In the genomic region with DNA sequence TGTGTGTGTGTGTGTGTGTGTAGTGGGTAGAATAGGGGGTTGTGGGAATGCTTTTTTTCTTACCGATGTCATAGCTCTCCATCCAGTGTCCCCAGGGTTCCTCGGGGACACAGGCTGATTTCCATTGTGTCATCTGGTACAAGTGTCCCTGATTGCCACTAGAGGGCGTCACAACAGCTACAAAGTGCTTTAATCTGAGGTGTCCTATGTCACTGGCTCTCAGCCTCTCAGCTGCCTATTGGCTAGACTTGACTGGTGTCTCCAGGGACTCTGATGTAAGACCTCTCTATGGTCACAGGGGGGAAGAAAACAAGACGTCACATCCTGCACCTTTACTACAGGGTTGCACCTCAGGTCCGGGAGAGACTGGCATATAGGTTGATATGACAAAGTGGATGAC, we compare ENCODE assay signal across 10 mouse cellular contexts.
DNase-seq lines count a peak whose midpoint lies in the region; ATAC-seq and TF ChIP-seq lines count a peak whose summit lies in the region.
"Had no signal": no experiment of that assay in that cellular context is flagged by ENCODE, and none has a peak within 500 bp of the region (broad histone marks: within the 10 kb centered on the region; RNA-seq: fewer than 3 reads in every experiment).

No protein-coding gene starts in this region.

- peak; percentile 42; the same call in 1 of the 2 replicates for TF ChIP-seq CTCF in lung, embryonic 14.5 days (IDR thresholded peaks at IDR 0.05; ENCODE audit: low read depth)

- H3K27me3 ChIP-seq in lung, embryonic 14.5 days (ENCODE audit: insufficient read depth, low read length): no peaks in the 10 kb centered on the region
- H3K27me3 ChIP-seq: hindbrain, embryonic 13.5 days; stomach, embryonic 15.5 days had no signal

- no peak overlapping the region for H3K27ac ChIP-seq in lung, embryonic 14.5 days (ENCODE audit: low read depth)
- H3K27ac ChIP-seq: hindbrain, embryonic 13.5 days; stomach, embryonic 15.5 days had no signal

- H3K4me2 ChIP-seq in lung, embryonic 14.5 days: no peak overlapping the region
- H3K4me2 ChIP-seq: hindbrain, embryonic 13.5 days; stomach, embryonic 15.5 days had no signal

- no peak overlapping the region for H3K4me3 ChIP-seq in lung, embryonic 14.5 days (ENCODE audit: low read depth, low read length)
- H3K4me3 ChIP-seq: hindbrain, embryonic 13.5 days; stomach, embryonic 15.5 days had no signal

- DNase-seq in adrenal gland, postnatal 14 days: peak; percentile 58
- DNase-seq in adrenal gland, adult 8-10 months: no peak
- DNase-seq in lung, embryonic 14.5 days: no peak
- DNase-seq in lung, adult 18-20 months: no peak
- peak; percentile 9 for DNase-seq in c-Kit-positive CD71-positive TER-119-positive erythroid progenitor cells, embryonic 14.5 days (ENCODE audit: low spot score)
- DNase-seq in skeletal muscle tissue, adult 2 months (ENCODE audit: low read depth, low spot score): peak; percentile 39
- DNase-seq in heart, adult 11 months: no peak
- DNase-seq in left cerebral cortex, postnatal 25 days (ENCODE audit: low spot score in 2 of 2): no peak

- 59% methylated on average over 5 of the region's 5 CpGs for WGBS in lung, embryonic 14.5 days

- H3K4me1 ChIP-seq in lung, embryonic 14.5 days (ENCODE audit: insufficient read depth): peaks cover 4% of the 10 kb centered on the region; the same call in 1 of the 2 replicates
- H3K4me1 ChIP-seq: stomach, embryonic 15.5 days had no signal

- no peak for ATAC-seq in lung, embryonic 14.5 days (ENCODE audit: insufficient read depth)

- no peaks in the 10 kb centered on the region for H3K9me3 ChIP-seq in lung, embryonic 14.5 days (ENCODE audit: low read depth, low read length)
- H3K9me3 ChIP-seq: hindbrain, embryonic 13.5 days; stomach, embryonic 15.5 days had no signal

- intact Hi-C loops in left cerebral cortex, postnatal 25 days (cut with DNase I): no loop called here

- no peaks in the 10 kb centered on the region for H3K36me3 ChIP-seq in lung, embryonic 14.5 days (ENCODE audit: insufficient read depth)
- H3K36me3 ChIP-seq: hindbrain, embryonic 13.5 days; stomach, embryonic 15.5 days had no signal

- no peak overlapping the region for H3K9ac ChIP-seq in lung, embryonic 14.5 days
- H3K9ac ChIP-seq: hindbrain, embryonic 13.5 days; stomach, embryonic 15.5 days had no signal

Comparison
In these comparisons a context has a peak if more than half of its experiments do, and no peak if none do; other contexts are left out.
1. DNase-seq: peak in adrenal gland, postnatal 14 days (single experiment), c-Kit-positive CD71-positive TER-119-positive erythroid progenitor cells, embryonic 14.5 days (single experiment) and skeletal muscle tissue, adult 2 months (single experiment); none in adrenal gland, adult 8-10 months (single experiment), lung, embryonic 14.5 days (single experiment), lung, adult 18-20 months (0 of 2), heart, adult 11 months (single experiment) and left cerebral cortex, postnatal 25 days (0 of 2).